Mouse (Mus musculus) lung, postnatal 0 days (tissue): ENCODE results near the gene Adamts18. TPM values are rescaled to one million over a fixed set of nuclear protein-coding genes. Genes with fewer than 3 reads are reported as not detected.

Experiments
- ATAC-seq: fragments of 200-750 bp; cut with Nextera tagmentation; 2 replicates; pipeline ENCODE4 v1.8.0; 2017; ENCODE audit warnings: moderate library complexity
- DNase-seq: peaks from one replicate; pipeline ENCODE4 v3.0.0-alpha.2; 2016; ENCODE audit warnings: low spot score
- H3K27ac ChIP-seq: fragments of 300-500 bp; sonication (generic); 2 replicates; pipeline ENCODE4 v1.5.1; 2014; ENCODE audit warnings: antibody characterized with exemption, mild to moderate bottlenecking, low read length, mixed read lengths
- H3K27me3 ChIP-seq: fragments of 300-500 bp; sonication (generic); replicated peaks from 2 replicates; pipeline ENCODE4 v1.6.1; 2014; ENCODE audit warnings: low read length, mixed read lengths; ENCODE audit not compliant: insufficient read depth
- H3K36me3 ChIP-seq: fragments of 300-500 bp; sonication (generic); 2 replicates; pipeline ENCODE4 v1.6.1; 2014; ENCODE audit warnings: low read length, mixed read lengths; ENCODE audit not compliant: insufficient read depth
- H3K4me1 ChIP-seq: fragments of 300-500 bp; sonication (generic); 2 replicates; pipeline ENCODE4 v1.6.1; 2014; ENCODE audit warnings: antibody characterized with exemption, low read depth, low read length, mixed read lengths; ENCODE audit not compliant: insufficient read depth
- H3K4me2 ChIP-seq: fragments of 300-500 bp; sonication (generic); replicated peaks from 2 replicates; pipeline ENCODE4 v1.6.1; 2014; ENCODE audit warnings: low read depth, mild to moderate bottlenecking, low read length, moderate library complexity, mixed read lengths
- H3K4me3 ChIP-seq: fragments of 300-500 bp; sonication (generic); 2 replicates; pipeline ENCODE4 v1.5.1; 2014; ENCODE audit warnings: low read depth, low read length
- H3K9ac ChIP-seq: fragments of 300-500 bp; sonication (generic); replicated peaks from 2 replicates; pipeline ENCODE4 v1.6.1; 2014; ENCODE audit warnings: low read depth, mild to moderate bottlenecking
- H3K9me3 ChIP-seq: fragments of 300-500 bp; sonication (generic); 2 replicates; pipeline ENCODE4 v1.6.1; 2016; ENCODE audit warnings: low read length, mixed read lengths
- CTCF ChIP-seq: IDR thresholded peaks from 2 replicates; pipeline ENCODE4 v1.5.1; 2016; ENCODE audit warnings: antibody characterized with exemption, mild to moderate bottlenecking
- EP300 ChIP-seq: IDR thresholded peaks from 2 replicates; pipeline ENCODE4 v1.6.1; 2016; ENCODE audit warnings: antibody characterized with exemption, mild to moderate bottlenecking, control low read depth
- WGBS: fragments of 180-500 bp; shearing (Covaris S2); extraction: QIAGEN DNeasy Blood & Tissue Kit; methylation state at CpG from one replicate; pipeline ENCODE4 v1.1.7; 2014; 5-methylcytosine and 5-hydroxymethylcytosine counted together
- polyA plus RNA-seq: library from polyadenylated mRNA; unstranded; fragments of >200 nt; fragmentation: Nextera tagmentation; extraction: Ambion mirVana; gene quantifications from 2 replicates; pipeline ENCODE4 v1.2.1, GENCODE M21; 2015

The Adamts18 gene
- polyA plus RNA-seq, 1 experiment from 2014 or later, result 0.23 TPM

GRCm38 (mm10) chr8:113833644-113834043 lies 14.9 kb downstream of the Adamts18 start:
- H3K36me3 ChIP-seq, result no peaks in the 10 kb centered on the region
- H3K4me2 ChIP-seq, result no peak overlapping the region
- H3K27me3 ChIP-seq, result no peaks in the 10 kb centered on the region
- no peak overlapping the region for H3K9ac ChIP-seq
- TF ChIP-seq EP300 (no peak), CTCF (no peak)
- H3K4me3 ChIP-seq, result no peak overlapping the region
- no peaks in the 10 kb centered on the region for H3K4me1 ChIP-seq
- 58% methylated on average over 4 of the region's 4 CpGs for WGBS
- ATAC-seq (no peak), DNase-seq (no peak)
- H3K9me3 ChIP-seq, result no peaks in the 10 kb centered on the region
- no peak overlapping the region for H3K27ac ChIP-seq

- TF ChIP-seq EP300, result no peak
- TF ChIP-seq CTCF, result no peak
- H3K4me1 ChIP-seq, result no peaks in the 10 kb centered on the region
- H3K4me2 ChIP-seq, result no peak overlapping the region
- DNase-seq (no peak), ATAC-seq (no peak)
- no peak overlapping the region for H3K9ac ChIP-seq
- H3K27ac ChIP-seq, result no peak overlapping the region
- H3K9me3 ChIP-seq, result no peaks in the 10 kb centered on the region
- no peaks in the 10 kb centered on the region for H3K27me3 ChIP-seq
- no peak overlapping the region for H3K4me3 ChIP-seq
- no peaks in the 10 kb centered on the region for H3K36me3 ChIP-seq
- 81% methylated on average over 3 of the region's 3 CpGs for WGBS
These were observed 21.3 kb downstream of the Adamts18 start for GRCm38 (mm10) chr8:113827270-113827669.

- ATAC-seq, result no peak
These were observed 27.5 kb downstream of the Adamts18 start for GRCm38 (mm10) chr8:113820983-113821587.

GRCm38 (mm10) chr8:113813966-113814365 lies 34.6 kb downstream of the Adamts18 start:
- Histone ChIP-seq H3K27me3 (no peaks in the 10 kb centered on the region), H3K27ac (no peak overlapping the region), H3K9me3 (no peaks in the 10 kb centered on the region), H3K36me3 (no peaks in the 10 kb centered on the region), H3K4me3 (no peak overlapping the region), H3K4me1 (no peaks in the 10 kb centered on the region), H3K4me2 (no peak overlapping the region), H3K9ac (no peak overlapping the region)
- ATAC-seq (no peak), DNase-seq (no peak)
- 47% methylated on average over 6 of the region's 6 CpGs for WGBS
- TF ChIP-seq CTCF (no peak), EP300 (no peak)

More at GRCm38 (mm10) chr8:113820983-113821587, 27.5 kb downstream of the Adamts18 start:
- Histone ChIP-seq H3K4me2 (no peak overlapping the region), H3K9ac (no peak overlapping the region), H3K27me3 (no peaks in the 10 kb centered on the region), H3K4me1 (no peaks in the 10 kb centered on the region), H3K9me3 (no peaks in the 10 kb centered on the region), H3K4me3 (no peak overlapping the region), H3K36me3 (no peaks in the 10 kb centered on the region), H3K27ac (no peak overlapping the region)
- WGBS, result 29% methylated on average over 16 of the region's 16 CpGs
- no peak for DNase-seq
- TF ChIP-seq EP300, result no peak
- no peak for TF ChIP-seq CTCF

- Histone ChIP-seq H3K4me3 (no peak overlapping the region), H3K9ac (no peak overlapping the region), H3K4me1 (no peaks in the 10 kb centered on the region), H3K27ac (no peak overlapping the region), H3K9me3 (no peaks in the 10 kb centered on the region), H3K36me3 (no peaks in the 10 kb centered on the region), H3K4me2 (no peak overlapping the region), H3K27me3 (no peaks in the 10 kb centered on the region)
- DNase-seq (peak; percentile 3), ATAC-seq (no peak)
- WGBS, result 71% methylated on average over 4 of the region's 4 CpGs
- TF ChIP-seq CTCF (no peak), EP300 (no peak)
These were observed 37.0 kb downstream of the Adamts18 start for GRCm38 (mm10) chr8:113811521-113811920.

GRCm38 (mm10) chr8:113809929-113810328 lies 38.6 kb downstream of the Adamts18 start:
- H3K9ac ChIP-seq, result no peak overlapping the region

More at GRCm38 (mm10) chr8:113809929-113810328, 38.6 kb downstream of the Adamts18 start:
- TF ChIP-seq EP300 (no peak), CTCF (no peak)
- WGBS, result 71% methylated on average over 5 of the region's 5 CpGs
- H3K4me1 ChIP-seq, result no peaks in the 10 kb centered on the region
- H3K27ac ChIP-seq, result no peak overlapping the region
- ATAC-seq (no peak), DNase-seq (peak; percentile 3)
- no peak overlapping the region for H3K4me3 ChIP-seq
- H3K27me3 ChIP-seq, result no peaks in the 10 kb centered on the region
- H3K9me3 ChIP-seq, result no peaks in the 10 kb centered on the region
- H3K4me2 ChIP-seq, result no peak overlapping the region
- no peaks in the 10 kb centered on the region for H3K36me3 ChIP-seq
